8 mouse cellular contexts compared by ENCODE assay signal in the genomic region with DNA sequence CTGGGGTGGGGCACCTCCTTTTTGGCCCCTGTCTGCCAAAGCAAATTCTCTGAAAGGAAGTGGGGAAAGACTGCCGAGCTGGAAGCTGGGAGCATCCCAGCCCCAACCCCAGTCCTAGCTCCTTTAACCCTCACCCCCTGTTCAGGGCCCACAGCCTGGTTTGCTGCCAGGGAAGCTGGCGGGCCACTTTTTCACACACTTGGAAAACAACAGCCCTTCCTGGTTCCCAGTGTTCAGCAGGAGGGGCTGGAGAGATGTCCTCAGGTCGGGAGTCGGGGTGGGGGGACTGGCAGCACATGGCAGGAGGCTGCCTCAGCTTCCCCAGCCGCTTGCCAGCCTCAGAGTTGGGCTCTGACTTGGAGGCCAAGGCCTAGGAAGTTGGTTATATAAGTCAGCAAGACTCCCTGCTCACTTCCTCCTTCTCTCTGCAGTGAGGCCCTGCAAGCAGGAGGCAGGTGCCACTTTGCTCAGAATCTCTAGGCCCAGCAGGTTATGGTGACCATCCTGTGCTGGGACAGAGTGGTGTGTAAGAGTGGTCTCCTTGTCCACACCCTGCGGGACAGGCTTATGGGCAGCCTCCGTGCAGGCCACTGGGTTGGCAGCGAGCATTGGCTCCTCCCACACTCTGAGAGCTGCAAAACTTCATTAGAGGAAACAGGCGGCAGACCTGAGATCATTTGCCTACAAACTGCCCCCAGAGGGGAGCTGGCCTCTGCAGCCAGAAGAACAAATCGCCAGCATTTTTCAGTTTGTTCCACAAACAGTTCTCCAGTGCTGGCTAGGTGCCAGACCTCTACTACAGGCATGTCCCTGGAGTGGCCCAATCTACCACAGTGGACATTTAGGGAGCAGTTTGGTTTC. TPM values are rescaled to one million over a fixed set of nuclear protein-coding genes. Genes with fewer than 3 reads are reported as not detected.
DNase-seq lines count a peak whose midpoint lies in the region; ATAC-seq lines count a peak whose summit lies in the region.

No protein-coding gene starts in this region.

- H3K4me1 ChIP-seq in intestine, embryonic 14.5 days (replicated peaks; ENCODE audit: control insufficient read depth, insufficient read depth, low read length) = peaks cover 29% of the 10 kb centered on the region
- H3K4me1 ChIP-seq in liver, embryonic 12.5 days = peaks cover 79% of the 10 kb centered on the region

- peak overlapping the region; percentile 47 for H3K27ac ChIP-seq in intestine, embryonic 14.5 days (ENCODE audit: low read depth)
- H3K27ac ChIP-seq in liver, embryonic 12.5 days = peak overlapping the region; percentile 78

- peak; percentile 74 for DNase-seq in right cerebral cortex, postnatal 10 days (ENCODE audit: low spot score in 2 of 2)
- DNase-seq in right cerebral cortex, postnatal 36 days (ENCODE audit: low spot score in 2 of 2) = no peak
- peak; percentile 59 to 67 for DNase-seq in cerebellum, postnatal 14 days
- peak; percentile 79 for DNase-seq in intestine, embryonic 14.5 days (ENCODE audit: low spot score)
- peak; percentile 55 for DNase-seq in natural killer cell, adult 2 months (ENCODE audit: low spot score in 2 of 2)
- DNase-seq in thymus, postnatal 25 days = peak; percentile 57

- no peak overlapping the region for H3K9ac ChIP-seq in intestine, embryonic 14.5 days (ENCODE audit: low read length)
- H3K9ac ChIP-seq in liver, embryonic 12.5 days = peak overlapping the region; percentile 52

- WGBS in intestine, embryonic 14.5 days = 27% methylated on average over 10 of the region's 10 CpGs
- WGBS in liver, embryonic 12.5 days (ENCODE audit: insufficient replicate concordance) = 29% methylated on average over 10 of the region's 10 CpGs

- peaks cover 6% of the 10 kb centered on the region; the same call in 1 of the 2 replicates for H3K36me3 ChIP-seq in intestine, embryonic 14.5 days (ENCODE audit: control insufficient read depth, insufficient read depth, low read length)
- peaks cover 76% of the 10 kb centered on the region for H3K36me3 ChIP-seq in liver, embryonic 12.5 days

- H3K4me2 ChIP-seq in intestine, embryonic 14.5 days (ENCODE audit: low read length) = no peak overlapping the region
- peak overlapping the region; percentile 17 for H3K4me2 ChIP-seq in liver, embryonic 12.5 days

- no peak overlapping the region for H3K4me3 ChIP-seq in intestine, embryonic 14.5 days (ENCODE audit: low read depth, low read length)
- no peak overlapping the region for H3K4me3 ChIP-seq in liver, embryonic 12.5 days

- ATAC-seq in granulocyte monocyte progenitor cell, adult 5-6 weeks (replicated peaks; ENCODE audit: poor library complexity, severe bottlenecking) = peak; percentile 67
- ATAC-seq in intestine, embryonic 14.5 days (replicated peaks; ENCODE audit: low FRiP score, low TSS enrichment, low read depth) = peak; percentile 49
- ATAC-seq in liver, embryonic 12.5 days = peak; percentile 44

- H3K9me3 ChIP-seq in intestine, embryonic 14.5 days (ENCODE audit: control insufficient read depth, low read length) = no peaks in the 10 kb centered on the region
- no peaks in the 10 kb centered on the region for H3K9me3 ChIP-seq in liver, embryonic 12.5 days (replicated peaks)

- H3K27me3 ChIP-seq in intestine, embryonic 14.5 days (replicated peaks; ENCODE audit: control insufficient read depth, insufficient read depth, low read length) = no peaks in the 10 kb centered on the region
- no peaks in the 10 kb centered on the region for H3K27me3 ChIP-seq in liver, embryonic 12.5 days (replicated peaks)

RNA-seq across cellular contexts. Expression of a gene that starts 10.8 kb away (rescaled TPM):
- 35.3 and 40.1 TPM in 2 replicates for total RNA-seq in granulocyte monocyte progenitor cell, adult 5-6 weeks (2014; fragmentation: Nextera tagmentation)
- 24.1 and 36.6 TPM in 2 replicates for total RNA-seq in granulocyte monocyte progenitor cell, adult 5-6 weeks (2017)
- 5.3 and 6.1 TPM in 2 replicates for polyA plus RNA-seq in intestine, embryonic 14.5 days (2014; fragmentation: Nextera tagmentation; extraction: Ambion mirVana)
- polyA plus RNA-seq in liver, embryonic 12.5 days (2016; fragmentation: Nextera tagmentation; extraction: Ambion mirVana) = 134 and 136 TPM in 2 replicates

Comparison
In these comparisons a context has a peak if more than half of its experiments do, and no peak if none do; other contexts are left out.
1. DNase-seq: peak in right cerebral cortex, postnatal 10 days (2 of 2), cerebellum, postnatal 14 days (2 of 2), intestine, embryonic 14.5 days (single experiment), natural killer cell, adult 2 months (2 of 2) and thymus, postnatal 25 days (single experiment); none in right cerebral cortex, postnatal 36 days (0 of 2).
2. RNA of a gene that starts 10.8 kb away (polyA plus RNA-seq): 134 to 136 TPM in liver, embryonic 12.5 days; 5.3 to 6.1 TPM in intestine, embryonic 14.5 days; every median in the first group is over 10 times any median in the second.
3. Peak in every context shown above with its lines, with median percentiles within 50 percentile points of each other: ATAC-seq.